Mouse (Mus musculus): Measurements from ENCODE around the gene Stac. TPM values are rescaled to one million over a fixed set of nuclear protein-coding genes. Genes with fewer than 3 reads are reported as not detected.

Gene Stac
- polyA plus RNA-seq, 2 experiments, result 0.02 TPM; not detected in 1

DNA sequence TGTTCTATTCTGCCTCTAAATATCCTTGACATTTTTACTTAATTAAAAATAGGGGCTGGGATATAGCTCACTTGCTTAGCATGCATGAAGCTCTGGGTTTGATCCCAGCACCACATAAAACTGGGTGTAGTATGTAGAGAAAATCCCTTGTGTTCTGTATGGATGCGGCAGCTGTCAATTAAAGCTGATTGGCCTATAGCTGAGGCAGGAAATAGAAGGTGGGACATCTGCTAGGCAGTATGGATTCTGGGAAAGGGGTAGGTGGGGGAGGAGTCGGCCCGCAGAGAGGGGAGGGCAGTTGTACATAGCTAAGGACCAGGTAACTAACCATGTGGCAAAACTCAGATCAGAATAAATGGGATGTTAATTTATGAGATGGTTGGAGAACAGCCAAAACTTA lies 166.3 kb downstream of the Stac start:
- Histone ChIP-seq H3K9ac (replicated peaks) (no peak overlapping the region), H3K36me3 (replicated peaks; ENCODE audit: control insufficient read depth, insufficient read depth, low read depth) (no peaks in the 10 kb centered on the region), H3K27ac (no peak overlapping the region), H3K4me3 (ENCODE audit: insufficient read depth in 1 of 2, low read depth in 2 of 2, low read length in 2 of 2) (no peak overlapping the region), H3K27me3 (ENCODE audit: control insufficient read depth, insufficient read depth, low read length) (no peaks in the 10 kb centered on the region), H3K9me3 (ENCODE audit: control insufficient read depth, low read length) (no peaks in the 10 kb centered on the region), H3K4me2 (ENCODE audit: low read depth) (no peak overlapping the region), H3K4me1 (replicated peaks; ENCODE audit: control insufficient read depth in 2 of 2, insufficient read depth in 2 of 2, low read length in 1 of 2) (no peaks in the 10 kb centered on the region)
- DNase-seq (ENCODE audit: low read depth in 3 of 3, low spot score in 3 of 3) (no peak), ATAC-seq (ENCODE audit: insufficient read depth) (no peak)
- TF ChIP-seq EP300 (IDR thresholded peaks at IDR 0.05; ENCODE audit: low read depth) (no peak), CTCF (IDR thresholded peaks at IDR 0.05; ENCODE audit: low read depth) (no peak)
- 75% methylated on average over 3 of the region's 3 CpGs for WGBS (ENCODE audit: insufficient replicate concordance)

DNA sequence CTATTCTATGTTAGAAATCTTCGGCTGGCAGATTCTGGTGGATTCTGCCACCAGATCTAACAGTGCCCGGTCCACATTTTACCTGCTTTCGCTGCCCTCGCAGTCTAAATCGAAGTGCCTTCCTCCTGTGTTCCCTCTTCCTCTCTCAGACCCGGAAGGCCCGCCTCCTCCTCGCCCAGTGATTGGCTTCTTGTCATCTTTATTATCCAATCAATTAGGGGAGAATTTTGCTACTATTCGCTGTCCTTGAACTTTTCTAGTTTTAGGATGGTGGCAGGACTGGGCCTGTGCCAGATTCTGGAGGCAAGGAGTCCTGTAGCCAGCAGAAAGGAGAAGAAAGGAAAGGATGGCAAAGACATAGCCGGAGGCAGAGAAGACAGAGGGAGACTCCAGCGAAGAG lies 167.0 kb downstream of the Stac start:
- ATAC-seq (ENCODE audit: insufficient read depth) (no peak), DNase-seq (ENCODE audit: low read depth in 3 of 3, low spot score in 3 of 3) (no peak)
- TF ChIP-seq CTCF (IDR thresholded peaks at IDR 0.05; ENCODE audit: low read depth) (no peak), EP300 (IDR thresholded peaks at IDR 0.05; ENCODE audit: low read depth) (no peak)
- Histone ChIP-seq H3K27ac (no peak overlapping the region), H3K4me2 (ENCODE audit: low read depth) (no peak overlapping the region), H3K4me1 (replicated peaks; ENCODE audit: control insufficient read depth in 2 of 2, insufficient read depth in 2 of 2, low read length in 1 of 2) (no peaks in the 10 kb centered on the region), H3K9me3 (ENCODE audit: control insufficient read depth, low read length) (no peaks in the 10 kb centered on the region), H3K4me3 (ENCODE audit: insufficient read depth in 1 of 2, low read depth in 2 of 2, low read length in 2 of 2) (no peak overlapping the region), H3K27me3 (ENCODE audit: control insufficient read depth, insufficient read depth, low read length) (no peaks in the 10 kb centered on the region), H3K9ac (replicated peaks) (no peak overlapping the region), H3K36me3 (replicated peaks; ENCODE audit: control insufficient read depth, insufficient read depth, low read depth) (no peaks in the 10 kb centered on the region)
- 73% methylated on average over 11 of the region's 11 CpGs for WGBS (ENCODE audit: insufficient replicate concordance)

DNA sequence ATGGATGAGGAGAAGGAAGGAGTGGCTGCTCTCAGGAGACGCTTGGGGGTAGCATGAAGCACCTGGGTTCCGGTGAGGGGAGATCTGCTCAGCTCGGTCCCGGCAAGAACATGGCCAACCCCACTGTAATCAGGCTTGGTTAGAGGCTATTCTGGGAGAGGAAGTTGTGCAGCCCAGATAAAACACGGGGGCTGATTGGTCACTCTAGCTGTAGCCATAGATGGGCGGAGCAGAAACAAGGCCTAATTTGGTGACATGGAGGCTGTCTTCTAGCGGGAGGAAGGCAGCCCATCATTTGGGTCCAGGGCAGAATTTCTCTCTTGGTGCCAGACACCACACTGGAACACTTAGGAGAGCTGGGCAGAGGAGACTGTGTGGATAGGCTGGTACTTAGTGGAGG lies 167.9 kb downstream of the Stac start:
- WGBS (ENCODE audit: insufficient replicate concordance), result 52% methylated on average over 7 of the region's 7 CpGs
- TF ChIP-seq EP300 (IDR thresholded peaks at IDR 0.05; ENCODE audit: low read depth) (no peak), CTCF (IDR thresholded peaks at IDR 0.05; ENCODE audit: low read depth) (no peak)
- H3K4me3 ChIP-seq (ENCODE audit: insufficient read depth in 1 of 2, low read depth in 2 of 2, low read length in 2 of 2), result no peak overlapping the region
- DNase-seq (ENCODE audit: low read depth in 3 of 3, low spot score in 3 of 3), result no peak
- no peak for ATAC-seq (ENCODE audit: insufficient read depth)
- H3K4me1 ChIP-seq (replicated peaks; ENCODE audit: control insufficient read depth in 2 of 2, insufficient read depth in 2 of 2, low read length in 1 of 2), result no peaks in the 10 kb centered on the region
- no peak overlapping the region for H3K9ac ChIP-seq (replicated peaks)
- no peaks in the 10 kb centered on the region for H3K27me3 ChIP-seq (ENCODE audit: control insufficient read depth, insufficient read depth, low read length)
- H3K36me3 ChIP-seq (replicated peaks; ENCODE audit: control insufficient read depth, insufficient read depth, low read depth), result no peaks in the 10 kb centered on the region
- no peaks in the 10 kb centered on the region for H3K9me3 ChIP-seq (ENCODE audit: control insufficient read depth, low read length)
- H3K27ac ChIP-seq, result no peak overlapping the region
- no peak overlapping the region for H3K4me2 ChIP-seq (ENCODE audit: low read depth)

DNA sequence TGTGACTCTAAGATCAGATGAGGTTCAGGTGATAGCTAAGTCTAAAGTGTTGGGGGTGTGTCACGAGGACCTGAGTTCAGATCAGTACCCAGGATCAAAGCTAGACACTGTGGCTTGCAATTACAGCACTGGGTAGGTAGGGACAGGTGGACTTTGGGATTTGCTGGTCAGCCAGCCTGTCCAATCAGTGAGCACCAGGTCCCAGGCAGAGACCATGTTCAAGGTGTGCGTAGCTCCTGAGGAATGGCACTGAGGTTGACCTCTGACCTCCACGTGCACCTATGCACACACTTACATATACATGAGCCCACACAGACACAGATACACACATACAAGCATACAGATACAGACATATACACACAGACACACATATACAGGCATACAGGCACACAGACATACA lies 174.6 kb downstream of the Stac start:
- no peak for DNase-seq (ENCODE audit: low read depth in 3 of 3, low spot score in 3 of 3)
- ATAC-seq (ENCODE audit: insufficient read depth), result no peak

DNA sequence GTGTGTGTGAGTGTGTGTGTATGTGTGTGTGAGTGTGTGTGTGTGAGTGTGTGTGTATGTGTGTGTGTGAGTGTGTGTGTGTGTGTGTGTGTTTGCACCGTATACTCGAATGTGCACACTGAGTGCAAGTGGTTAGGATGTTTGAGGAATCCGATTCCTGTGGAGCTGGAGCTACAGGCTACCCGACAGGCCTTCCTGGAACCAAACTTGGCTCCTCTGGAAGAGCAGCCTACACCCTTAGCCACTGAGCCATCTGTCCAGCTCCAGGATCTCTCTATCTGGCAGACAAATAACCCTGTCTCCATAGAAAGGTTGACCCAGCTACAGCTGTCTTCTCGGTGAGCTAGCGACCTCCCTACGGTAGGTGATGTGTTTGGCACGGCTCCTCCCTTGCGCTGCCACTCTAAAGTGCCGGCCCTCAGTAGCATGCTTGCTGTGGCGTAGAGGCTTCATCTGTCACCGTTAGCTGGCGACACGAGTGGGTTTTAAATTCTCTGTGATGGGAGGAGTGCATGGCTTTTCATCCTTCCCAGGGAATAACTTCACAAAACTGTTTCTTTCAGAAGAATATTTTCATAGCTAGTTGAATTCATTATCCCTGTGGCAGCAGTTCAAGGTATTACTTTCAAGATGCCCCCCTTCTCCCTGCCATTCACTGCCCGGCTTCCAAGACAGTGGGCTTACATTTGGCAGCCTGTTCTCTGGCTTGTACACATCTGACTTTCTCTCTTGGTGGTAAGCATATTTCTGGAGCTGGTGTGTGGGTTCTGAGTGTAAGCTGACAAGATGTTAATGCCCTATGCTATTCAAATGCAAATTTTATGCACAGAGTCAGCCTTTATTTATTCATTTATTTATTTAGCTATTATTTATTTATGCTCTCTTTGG lies 175.3 kb downstream of the Stac start:
- TF ChIP-seq CTCF (IDR thresholded peaks at IDR 0.05; ENCODE audit: low read depth) (no peak), EP300 (IDR thresholded peaks at IDR 0.05; ENCODE audit: low read depth) (no peak)
- no peaks in the 10 kb centered on the region for H3K4me1 ChIP-seq (replicated peaks; ENCODE audit: control insufficient read depth in 2 of 2, insufficient read depth in 2 of 2, low read length in 1 of 2)
- H3K27me3 ChIP-seq (ENCODE audit: control insufficient read depth, insufficient read depth, low read length), result no peaks in the 10 kb centered on the region
- ATAC-seq (ENCODE audit: insufficient read depth), result no peak
- DNase-seq (ENCODE audit: low read depth in 3 of 3, low spot score in 3 of 3), result no peak
- no peak overlapping the region for H3K4me2 ChIP-seq (ENCODE audit: low read depth)
- H3K9ac ChIP-seq (replicated peaks), result no peak overlapping the region
- H3K4me3 ChIP-seq (ENCODE audit: insufficient read depth in 1 of 2, low read depth in 2 of 2, low read length in 2 of 2), result no peak overlapping the region
- 65% methylated on average over 15 of the region's 15 CpGs for WGBS (ENCODE audit: insufficient replicate concordance)
- H3K36me3 ChIP-seq (replicated peaks; ENCODE audit: control insufficient read depth, insufficient read depth, low read depth), result no peaks in the 10 kb centered on the region
- no peaks in the 10 kb centered on the region for H3K9me3 ChIP-seq (ENCODE audit: control insufficient read depth, low read length)
- H3K27ac ChIP-seq, result no peak overlapping the region

More for the DNA sequence above, 174.6 kb downstream of the Stac start:
- H3K9ac ChIP-seq (replicated peaks), result no peak overlapping the region
- no peak overlapping the region for H3K4me2 ChIP-seq (ENCODE audit: low read depth)
- TF ChIP-seq EP300 (IDR thresholded peaks at IDR 0.05; ENCODE audit: low read depth) (no peak), CTCF (IDR thresholded peaks at IDR 0.05; ENCODE audit: low read depth) (no peak)
- H3K27me3 ChIP-seq (ENCODE audit: control insufficient read depth, insufficient read depth, low read length), result no peaks in the 10 kb centered on the region
- no peak overlapping the region for H3K27ac ChIP-seq
- no peak overlapping the region for H3K4me3 ChIP-seq (ENCODE audit: insufficient read depth in 1 of 2, low read depth in 2 of 2, low read length in 2 of 2)
- H3K36me3 ChIP-seq (replicated peaks; ENCODE audit: control insufficient read depth, insufficient read depth, low read depth), result no peaks in the 10 kb centered on the region
- 55% methylated on average over 3 of the region's 3 CpGs for WGBS (ENCODE audit: insufficient replicate concordance)
- H3K4me1 ChIP-seq (replicated peaks; ENCODE audit: control insufficient read depth in 2 of 2, insufficient read depth in 2 of 2, low read length in 1 of 2), result no peaks in the 10 kb centered on the region
- H3K9me3 ChIP-seq (ENCODE audit: control insufficient read depth, low read length), result no peaks in the 10 kb centered on the region

Data from liver, embryonic 14.5 days (tissue).